29 mouse cellular contexts compared by ENCODE assay signal in genomic region chr4:88517957-88518356, GRCm38 (mm10). TPM values are rescaled to one million over a fixed set of nuclear protein-coding genes. Genes with fewer than 3 reads are reported as not detected.
DNase-seq lines count a peak whose midpoint lies in the region; ATAC-seq lines count a peak whose summit lies in the region.
"Had no signal": no experiment of that assay in that cellular context is flagged by ENCODE, and none has a peak within 500 bp of the region (broad histone marks: within the 10 kb centered on the region; RNA-seq: fewer than 3 reads in every experiment).

No protein-coding gene starts in this region.

- H3K4me1 ChIP-seq in forebrain, embryonic 14.5 days (ENCODE audit: control insufficient read depth, insufficient read depth, low read length), result no peaks in the 10 kb centered on the region
- H3K4me1 ChIP-seq in forebrain, embryonic 11.5 days (replicated peaks; ENCODE audit: control insufficient read depth, insufficient read depth, low read length), result no peaks in the 10 kb centered on the region; the same call in 1 of the 2 replicates
- H3K4me1 ChIP-seq in forebrain, embryonic 16.5 days (replicated peaks; ENCODE audit: control insufficient read depth, insufficient read depth, low read length), result peaks cover 6% of the 10 kb centered on the region; the same call in 1 of the 2 replicates
- H3K4me1 ChIP-seq in forebrain, embryonic 10.5 days, result peaks cover 5% of the 10 kb centered on the region; the same call in 1 of the 2 replicates

- WGBS in forebrain, embryonic 14.5 days, result 15% methylated on average over 2 of the region's 2 CpGs
- 38% methylated on average over 2 of the region's 2 CpGs for WGBS in forebrain, embryonic 11.5 days
- WGBS in forebrain, embryonic 16.5 days, result 10% methylated on average over 2 of the region's 2 CpGs
- WGBS in forebrain, embryonic 10.5 days, result 79% methylated on average over 2 of the region's 2 CpGs

- H3K9ac ChIP-seq in forebrain, embryonic 14.5 days (ENCODE audit: low read length), result no peak overlapping the region
- H3K9ac ChIP-seq in forebrain, embryonic 11.5 days (ENCODE audit: low read length), result no peak overlapping the region
- no peak overlapping the region for H3K9ac ChIP-seq in forebrain, embryonic 16.5 days (replicated peaks; ENCODE audit: low read depth, low read length)
- H3K9ac ChIP-seq: embryonic facial prominence, embryonic 13.5 days; embryonic facial prominence, embryonic 15.5 days had no signal

- H3K27ac ChIP-seq in forebrain, embryonic 14.5 days (ENCODE audit: low read depth, low read length), result no peak overlapping the region
- H3K27ac ChIP-seq in forebrain, embryonic 11.5 days (ENCODE audit: low read depth, low read length), result no peak overlapping the region
- no peak overlapping the region for H3K27ac ChIP-seq in forebrain, embryonic 16.5 days (ENCODE audit: low read length)
- no peak overlapping the region for H3K27ac ChIP-seq in forebrain, embryonic 10.5 days
- H3K27ac ChIP-seq: embryonic facial prominence, embryonic 13.5 days; embryonic facial prominence, embryonic 15.5 days had no signal

- H3K4me2 ChIP-seq in forebrain, embryonic 14.5 days (ENCODE audit: low read length), result no peak overlapping the region
- no peak overlapping the region for H3K4me2 ChIP-seq in forebrain, embryonic 11.5 days (ENCODE audit: low read depth, low read length, severe bottlenecking)
- no peak overlapping the region for H3K4me2 ChIP-seq in forebrain, embryonic 16.5 days (ENCODE audit: low read length)
- H3K4me2 ChIP-seq: embryonic facial prominence, embryonic 13.5 days; embryonic facial prominence, embryonic 15.5 days had no signal

- H3K27me3 ChIP-seq in forebrain, embryonic 14.5 days (replicated peaks; ENCODE audit: control insufficient read depth, insufficient read depth, low read length), result no peaks in the 10 kb centered on the region
- H3K27me3 ChIP-seq in forebrain, embryonic 11.5 days (ENCODE audit: control insufficient read depth, insufficient read depth, low read length), result no peaks in the 10 kb centered on the region
- H3K27me3 ChIP-seq in forebrain, embryonic 16.5 days (replicated peaks; ENCODE audit: control insufficient read depth, insufficient read depth, low read length), result no peaks in the 10 kb centered on the region
- H3K27me3 ChIP-seq in forebrain, embryonic 10.5 days (ENCODE audit: poor library complexity, severe bottlenecking), result no peaks in the 10 kb centered on the region
- H3K27me3 ChIP-seq: CH12.LX; embryonic facial prominence, embryonic 15.5 days; Patski had no signal

- ATAC-seq in forebrain, embryonic 14.5 days, result 0 out of 2 replicates have a peak, but pooled peaks have one; percentile 46
- ATAC-seq in forebrain, embryonic 11.5 days (replicated peaks; ENCODE audit: low FRiP score), result no peak
- ATAC-seq in forebrain, embryonic 16.5 days, result peak; percentile 61
- ATAC-seq: activated CD4-positive, CD25-positive, alpha-beta regulatory T cell, adult 4 months; CD4-positive, CD25-positive, alpha-beta regulatory T cell, adult 4 months; Patski had no signal

- DNase-seq in forebrain, embryonic 14.5 days (ENCODE audit: low spot score), result peak; percentile 61
- DNase-seq in forebrain, embryonic 11.5 days (ENCODE audit: low spot score), result no peak
- DNase-seq in forebrain, embryonic 10.5 days (ENCODE audit: extremely low spot score, low spot score), result no peak
- DNase-seq in heart, adult 11 months, result peak; percentile 15
- DNase-seq in heart, adult 8-10 months (ENCODE audit: low spot score), result no peak
- DNase-seq: adrenal gland, adult 8-10 months; adrenal gland, postnatal 14 days; adrenal gland, postnatal 36 days; B cell, adult 2 months; cerebellum, adult 11 months; cerebellum, adult 18-20 months; cerebellum, adult 8-10 months; cerebellum, adult 9-11 months; cerebellum, postnatal 14 days; cerebellum, postnatal 36 days; embryo, embryonic 11 days had no signal

- no peak overlapping the region for H3K4me3 ChIP-seq in forebrain, embryonic 14.5 days (ENCODE audit: low read depth, low read length)
- H3K4me3 ChIP-seq in forebrain, embryonic 11.5 days (ENCODE audit: low read depth, low read length), result no peak overlapping the region
- H3K4me3 ChIP-seq in forebrain, embryonic 16.5 days (replicated peaks; ENCODE audit: low read length), result no peak overlapping the region
- H3K4me3 ChIP-seq in forebrain, embryonic 10.5 days, result no peak overlapping the region
- H3K4me3 ChIP-seq: embryonic facial prominence, embryonic 13.5 days; embryonic facial prominence, embryonic 15.5 days; erythroblast, embryonic 14.5 days had no signal

- no peaks in the 10 kb centered on the region for H3K9me3 ChIP-seq in forebrain, embryonic 14.5 days (replicated peaks; ENCODE audit: control insufficient read depth, low read length)
- H3K9me3 ChIP-seq in forebrain, embryonic 11.5 days (ENCODE audit: control insufficient read depth, low read length), result no peaks in the 10 kb centered on the region
- H3K9me3 ChIP-seq in forebrain, embryonic 16.5 days (ENCODE audit: control insufficient read depth, low read length), result no peaks in the 10 kb centered on the region
- no peaks in the 10 kb centered on the region for H3K9me3 ChIP-seq in forebrain, embryonic 10.5 days
- H3K9me3 ChIP-seq: embryonic facial prominence, embryonic 13.5 days; embryonic facial prominence, embryonic 15.5 days; G1E had no signal

- H3K36me3 ChIP-seq in forebrain, embryonic 14.5 days (ENCODE audit: control insufficient read depth, insufficient read depth, low read length), result no peaks in the 10 kb centered on the region
- no peaks in the 10 kb centered on the region for H3K36me3 ChIP-seq in forebrain, embryonic 11.5 days (ENCODE audit: control insufficient read depth, insufficient read depth, low read length)
- H3K36me3 ChIP-seq in forebrain, embryonic 16.5 days (ENCODE audit: control insufficient read depth, insufficient read depth), result no peaks in the 10 kb centered on the region
- no peaks in the 10 kb centered on the region for H3K36me3 ChIP-seq in forebrain, embryonic 10.5 days (replicated peaks)
- H3K36me3 ChIP-seq: embryonic facial prominence, embryonic 13.5 days; embryonic facial prominence, embryonic 15.5 days; G1E had no signal

RNA-seq across cellular contexts. Expression of gene Ifnb1, which starts 4.6 kb away (rescaled TPM):
- polyA plus RNA-seq in forebrain, embryonic 14.5 days (2014; fragmentation: Nextera tagmentation; extraction: Ambion mirVana), result not detected in 2 replicates
- not detected in 2 replicates for polyA plus RNA-seq in forebrain, embryonic 11.5 days (2014; fragmentation: Nextera tagmentation; extraction: Ambion mirVana)
- polyA plus RNA-seq in forebrain, embryonic 16.5 days (2015; fragmentation: Nextera tagmentation; extraction: Ambion mirVana), result not detected in 2 replicates
- polyA plus RNA-seq in forebrain, embryonic 10.5 days (2016; fragmentation: Nextera tagmentation; extraction: Ambion mirVana), result not detected in 2 replicates
- not detected for total RNA-seq in heart, adult 8-10 months (2022)
- total RNA-seq: adrenal gland, adult 18-20 months; adrenal gland, adult 8-10 months; adrenal gland, postnatal 14 days; adrenal gland, postnatal 36 days; CH12.LX; common myeloid progenitor, adult 5-6 weeks; G1E had no signal
- polyA plus RNA-seq: activated CD4-positive, CD25-positive, alpha-beta regulatory T cell, adult 4 months; CD4-positive, CD25-positive, alpha-beta regulatory T cell, adult 4 months; embryonic facial prominence, embryonic 11.5 days; embryonic facial prominence, embryonic 13.5 days; embryonic facial prominence, embryonic 15.5 days; erythroblast, embryonic 14.5 days; frontal cortex, adult 2 months; G1E; Patski had no signal

RNA-seq across cellular contexts. Expression of gene Ifna15, which starts 40.1 kb away (rescaled TPM):
- polyA plus RNA-seq in forebrain, embryonic 14.5 days (2014; fragmentation: Nextera tagmentation; extraction: Ambion mirVana), result not detected in 2 replicates
- not detected in 2 replicates for polyA plus RNA-seq in forebrain, embryonic 11.5 days (2014; fragmentation: Nextera tagmentation; extraction: Ambion mirVana)
- not detected in 2 replicates for polyA plus RNA-seq in forebrain, embryonic 16.5 days (2015; fragmentation: Nextera tagmentation; extraction: Ambion mirVana)
- polyA plus RNA-seq in forebrain, embryonic 10.5 days (2016; fragmentation: Nextera tagmentation; extraction: Ambion mirVana), result not detected in 2 replicates
- total RNA-seq in heart, adult 8-10 months (2022), result not detected
- total RNA-seq: adrenal gland, adult 18-20 months; adrenal gland, adult 8-10 months; adrenal gland, postnatal 14 days; adrenal gland, postnatal 36 days; CH12.LX; common myeloid progenitor, adult 5-6 weeks; G1E had no signal
- polyA plus RNA-seq: activated CD4-positive, CD25-positive, alpha-beta regulatory T cell, adult 4 months; CD4-positive, CD25-positive, alpha-beta regulatory T cell, adult 4 months; embryonic facial prominence, embryonic 11.5 days; embryonic facial prominence, embryonic 13.5 days; embryonic facial prominence, embryonic 15.5 days; erythroblast, embryonic 14.5 days; frontal cortex, adult 2 months; G1E; Patski had no signal

RNA-seq across cellular contexts. Expression of gene Ifna14, which starts 53.6 kb away (rescaled TPM):
- not detected in 2 replicates for polyA plus RNA-seq in forebrain, embryonic 14.5 days (2014; fragmentation: Nextera tagmentation; extraction: Ambion mirVana)
- polyA plus RNA-seq in forebrain, embryonic 11.5 days (2014; fragmentation: Nextera tagmentation; extraction: Ambion mirVana), result not detected in 2 replicates
- not detected in 2 replicates for polyA plus RNA-seq in forebrain, embryonic 16.5 days (2015; fragmentation: Nextera tagmentation; extraction: Ambion mirVana)
- polyA plus RNA-seq in forebrain, embryonic 10.5 days (2016; fragmentation: Nextera tagmentation; extraction: Ambion mirVana), result not detected in 2 replicates
- total RNA-seq in heart, adult 8-10 months (2022), result not detected
- total RNA-seq: adrenal gland, adult 18-20 months; adrenal gland, adult 8-10 months; adrenal gland, postnatal 14 days; adrenal gland, postnatal 36 days; CH12.LX; common myeloid progenitor, adult 5-6 weeks had no signal
- polyA plus RNA-seq: activated CD4-positive, CD25-positive, alpha-beta regulatory T cell, adult 4 months; CD4-positive, CD25-positive, alpha-beta regulatory T cell, adult 4 months; embryonic facial prominence, embryonic 11.5 days; embryonic facial prominence, embryonic 13.5 days; embryonic facial prominence, embryonic 15.5 days; erythroblast, embryonic 14.5 days; frontal cortex, adult 2 months; G1E; Patski had no signal

Comparison
In these comparisons a context has a peak if more than half of its experiments do, and no peak if none do; other contexts are left out.
1. DNase-seq: peak in forebrain, embryonic 14.5 days (single experiment) and heart, adult 11 months (single experiment); none in forebrain, embryonic 11.5 days (single experiment), forebrain, embryonic 10.5 days (single experiment) and heart, adult 8-10 months (single experiment).